Mouse (Mus musculus): ENCODE data around the gene Ppp1r13b. TPM values are rescaled to one million over a fixed set of nuclear protein-coding genes. Genes with fewer than 3 reads are reported as not detected.

Ppp1r13b gene
- polyA plus RNA-seq, 1 experiment = 12.6 TPM

DNA sequence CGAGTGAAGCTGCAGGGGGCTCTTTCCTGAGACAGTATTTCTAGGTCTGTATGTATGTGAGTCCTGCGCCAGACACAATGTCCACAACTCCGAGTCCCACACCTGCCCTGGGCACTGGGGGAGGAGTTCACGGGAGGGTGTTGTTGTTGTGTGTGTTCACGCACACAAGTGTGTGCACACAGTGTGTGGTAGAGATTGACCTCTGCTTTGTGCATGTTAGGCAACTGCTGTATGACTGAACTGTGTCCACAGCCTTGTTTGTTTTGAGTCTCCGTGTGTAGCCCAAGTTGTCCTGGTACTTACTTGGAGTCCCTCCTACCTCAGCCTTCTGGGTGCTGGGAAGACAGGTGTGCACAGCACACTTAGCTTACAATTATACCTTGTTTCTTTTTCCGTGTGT lies 117.3 kb downstream of the Ppp1r13b start:
- no peak for TF ChIP-seq CTCF (IDR thresholded peaks at IDR 0.05; ENCODE audit: low read depth, low read length)
- H3K4me1 ChIP-seq (ENCODE audit: control insufficient read depth, insufficient read depth, low read length) = no peaks in the 10 kb centered on the region
- H3K4me3 ChIP-seq (ENCODE audit: insufficient read depth, low read length) = no peak overlapping the region
- H3K27ac ChIP-seq (ENCODE audit: insufficient read depth, low read depth, low read length) = no peak overlapping the region

DNA sequence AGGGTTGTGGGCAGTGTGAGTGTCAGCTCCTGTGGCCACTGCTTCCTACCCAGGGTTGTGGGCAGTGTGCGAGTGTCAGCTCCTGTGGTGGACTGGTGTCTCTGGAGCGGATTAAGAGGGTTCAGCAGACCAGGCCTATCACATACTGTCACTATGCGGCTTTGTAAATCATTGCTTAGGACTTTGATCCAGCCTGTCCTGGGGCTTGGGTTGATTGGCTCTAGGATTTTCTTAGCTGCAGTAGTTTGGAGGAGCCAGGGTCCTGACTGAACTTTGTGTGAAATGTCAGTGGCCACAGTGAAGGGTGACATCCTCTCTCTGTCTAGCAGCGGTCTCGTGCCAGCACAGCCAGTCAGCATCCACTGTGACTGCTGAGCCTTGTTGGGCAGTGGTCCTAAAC lies 117.8 kb downstream of the Ppp1r13b start:
- Histone ChIP-seq H3K27ac (ENCODE audit: insufficient read depth, low read depth, low read length) (no peak overlapping the region), H3K4me1 (ENCODE audit: control insufficient read depth, insufficient read depth, low read length) (no peaks in the 10 kb centered on the region), H3K4me3 (ENCODE audit: insufficient read depth, low read length) (no peak overlapping the region)
- TF ChIP-seq POLR2A (IDR thresholded peaks at IDR 0.05; ENCODE audit: borderline replicate concordance, low read depth, low read length) (no peak), CTCF (IDR thresholded peaks at IDR 0.05; ENCODE audit: low read depth, low read length) (no peak)

DNA sequence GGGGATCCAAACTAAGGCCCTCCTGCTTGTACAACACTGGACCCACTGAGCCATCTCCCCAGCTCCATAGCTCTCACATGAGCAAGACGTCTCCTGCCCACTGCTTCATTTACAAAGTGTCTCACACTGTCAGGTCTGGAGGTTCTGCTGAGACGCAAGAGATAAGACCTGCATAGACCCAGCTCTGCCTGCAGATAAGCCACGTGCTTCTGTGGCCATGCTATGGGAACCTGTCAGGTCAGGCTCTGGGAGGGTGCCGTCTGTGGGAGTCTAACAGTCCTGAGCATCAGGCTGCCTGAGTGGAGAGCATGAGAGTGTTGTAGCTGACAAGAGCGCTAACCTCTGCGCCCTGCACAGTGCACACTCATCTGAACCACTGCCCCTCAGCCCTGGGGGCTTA lies 120.9 kb downstream of the Ppp1r13b start:
- Histone ChIP-seq H3K4me1 (ENCODE audit: control insufficient read depth, insufficient read depth, low read length) (no peaks in the 10 kb centered on the region), H3K27ac (ENCODE audit: insufficient read depth, low read depth, low read length) (no peak overlapping the region), H3K4me3 (ENCODE audit: insufficient read depth, low read length) (no peak overlapping the region)
- TF ChIP-seq CTCF (IDR thresholded peaks at IDR 0.05; ENCODE audit: low read depth, low read length) = no peak
- TF ChIP-seq POLR2A (IDR thresholded peaks at IDR 0.05; ENCODE audit: borderline replicate concordance, low read depth, low read length) = no peak

DNA sequence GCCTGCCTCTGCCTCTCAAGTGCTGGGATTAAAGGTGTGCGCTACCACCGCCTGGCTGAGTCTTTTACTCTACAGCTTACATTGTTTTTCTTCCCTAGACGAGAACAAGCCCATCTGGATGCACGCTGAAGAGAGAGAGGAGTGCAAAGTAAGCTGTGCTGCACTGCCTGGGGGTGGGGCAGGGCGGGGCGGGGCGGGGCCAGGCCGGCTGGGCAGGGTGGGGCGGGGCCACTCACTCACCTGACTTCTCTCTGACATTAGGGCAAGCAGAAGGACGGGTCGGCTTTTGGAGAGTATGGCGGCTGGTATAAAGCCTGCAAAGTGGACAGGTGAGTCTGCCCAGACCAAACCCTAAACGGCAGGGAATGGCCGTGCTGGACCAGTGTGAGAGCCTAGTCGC lies 122.7 kb downstream of the Ppp1r13b start:
- H3K27ac ChIP-seq (ENCODE audit: insufficient read depth, low read depth, low read length) = no peak overlapping the region
- H3K4me1 ChIP-seq (ENCODE audit: control insufficient read depth, insufficient read depth, low read length) = no peaks in the 10 kb centered on the region
- no peak overlapping the region for H3K4me3 ChIP-seq (ENCODE audit: insufficient read depth, low read length)
- TF ChIP-seq POLR2A (IDR thresholded peaks at IDR 0.05; ENCODE audit: borderline replicate concordance, low read depth, low read length) (no peak), CTCF (IDR thresholded peaks at IDR 0.05; ENCODE audit: low read depth, low read length) (no peak)

DNA sequence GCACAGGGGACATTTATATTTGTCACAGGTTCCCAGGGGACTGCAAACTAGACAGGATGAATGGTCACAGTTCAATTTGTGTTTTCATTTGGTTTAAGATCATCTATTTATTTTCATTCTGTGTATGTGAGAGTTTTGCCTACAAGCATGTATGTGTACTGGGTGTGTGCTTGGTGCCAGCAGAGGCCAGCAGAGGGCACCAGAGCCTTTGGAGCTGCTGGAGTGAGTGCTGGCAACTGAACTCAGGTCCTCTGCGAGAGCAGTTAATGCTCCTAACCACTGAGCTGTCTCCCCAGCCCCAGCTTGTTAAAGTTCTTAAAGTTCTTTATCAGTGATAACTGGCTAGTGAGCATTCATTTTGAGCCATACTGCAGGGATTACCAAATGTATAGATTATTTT lies 128.4 kb downstream of the Ppp1r13b start:
- H3K4me3 ChIP-seq (ENCODE audit: insufficient read depth, low read length) = no peak overlapping the region
- no peak overlapping the region for H3K27ac ChIP-seq (ENCODE audit: insufficient read depth, low read depth, low read length)
- TF ChIP-seq CTCF (IDR thresholded peaks at IDR 0.05; ENCODE audit: low read depth, low read length) (0 out of 2 replicates have a peak, but pooled peaks have one; percentile 7), POLR2A (IDR thresholded peaks at IDR 0.05; ENCODE audit: borderline replicate concordance, low read depth, low read length) (no peak)
- no peaks in the 10 kb centered on the region for H3K4me1 ChIP-seq (ENCODE audit: control insufficient read depth, insufficient read depth, low read length)

Other genes with a start within 250 kb of the Ppp1r13b start
- 388 and 396 TPM in 2 replicates for gene Ckb, start 235.8 kb downstream of the Ppp1r13b start, polyA plus RNA-seq (2012; ENCODE audit: insufficient read depth, insufficient read length, missing spikeins)
- gene Trmt61a, start 230.0 kb downstream of the Ppp1r13b start, polyA plus RNA-seq (2012; ENCODE audit: insufficient read depth, insufficient read length, missing spikeins) = 1.2 and 2.4 TPM in 2 replicates
- 15.1 and 18.1 TPM in 2 replicates for gene Bag5, start 194.9 kb downstream of the Ppp1r13b start, polyA plus RNA-seq (2012; ENCODE audit: insufficient read depth, insufficient read length, missing spikeins)
- 34.5 and 38.7 TPM in 2 replicates for gene Apopt1, start 194.8 kb downstream of the Ppp1r13b start, polyA plus RNA-seq (2012; ENCODE audit: insufficient read depth, insufficient read length, missing spikeins)
- 70.9 and 71.7 TPM in 2 replicates for gene Klc1, start 149.3 kb downstream of the Ppp1r13b start, polyA plus RNA-seq (2012; ENCODE audit: insufficient read depth, insufficient read length, missing spikeins)
- 3.6 and 3.8 TPM in 2 replicates for gene Xrcc3, start 94.2 kb downstream of the Ppp1r13b start, polyA plus RNA-seq (2012; ENCODE audit: insufficient read depth, insufficient read length, missing spikeins)
- gene Zfyve21, start 93.9 kb downstream of the Ppp1r13b start, polyA plus RNA-seq (2012; ENCODE audit: insufficient read depth, insufficient read length, missing spikeins) = 11.8 and 13.7 TPM in 2 replicates
- gene Atp5mpl, start 58.9 kb upstream of the Ppp1r13b start, polyA plus RNA-seq (2012; ENCODE audit: insufficient read depth, insufficient read length, missing spikeins) = 335 and 339 TPM in 2 replicates
- not detected in 2 replicates for gene Tdrd9, start 63.4 kb upstream of the Ppp1r13b start, polyA plus RNA-seq (2012; ENCODE audit: insufficient read depth, insufficient read length, missing spikeins)
- not detected in 2 replicates for gene Rd3l, start 73.2 kb upstream of the Ppp1r13b start, polyA plus RNA-seq (2012; ENCODE audit: insufficient read depth, insufficient read length, missing spikeins)
- not detected in 2 replicates for gene Aspg, start 198.6 kb upstream of the Ppp1r13b start, polyA plus RNA-seq (2012; ENCODE audit: insufficient read depth, insufficient read length, missing spikeins)
- gene Kif26a, start 238.1 kb upstream of the Ppp1r13b start, polyA plus RNA-seq (2012; ENCODE audit: insufficient read depth, insufficient read length, missing spikeins) = not detected in 2 replicates